Mouse (Mus musculus): Measurements from ENCODE around the gene Dzip1l.

The Dzip1l gene

GRCm38 (mm10) chr9:99646102-99646501 is 16.8 kb downstream of the Dzip1l start:
- DNase-seq (ENCODE audit: extremely low read depth, low read depth, low spot score): peak; percentile 96

- DNase-seq (ENCODE audit: extremely low read depth, low read depth, low spot score): no peak
Observed at GRCm38 (mm10) chr9:99660756-99661155, 31.5 kb downstream of the Dzip1l start.

GRCm38 (mm10) chr9:99661606-99662166 is 32.4 kb downstream of the Dzip1l start:
- no peak for DNase-seq (ENCODE audit: extremely low read depth, low read depth, low spot score)

GRCm38 (mm10) chr9:99662406-99662805 is 33.1 kb downstream of the Dzip1l start:
- no peak for DNase-seq (ENCODE audit: extremely low read depth, low read depth, low spot score)

GRCm38 (mm10) chr9:99662887-99663286 is 33.6 kb downstream of the Dzip1l start:
- no peak for DNase-seq (ENCODE audit: extremely low read depth, low read depth, low spot score)

GRCm38 (mm10) chr9:99667596-99667995 is 38.3 kb downstream of the Dzip1l start:
- no peak for DNase-seq (ENCODE audit: extremely low read depth, low read depth, low spot score)

- DNase-seq (ENCODE audit: extremely low read depth, low read depth, low spot score): no peak
Observed at GRCm38 (mm10) chr9:99671603-99672002, 42.3 kb downstream of the Dzip1l start.

- no peak for DNase-seq (ENCODE audit: extremely low read depth, low read depth, low spot score)
Observed at GRCm38 (mm10) chr9:99675714-99676113, 46.4 kb downstream of the Dzip1l start.

- DNase-seq (ENCODE audit: extremely low read depth, low read depth, low spot score): no peak
Observed at GRCm38 (mm10) chr9:99681980-99682570, 52.8 kb downstream of the Dzip1l start.

GRCm38 (mm10) chr9:99685061-99685521 is 55.8 kb downstream of the Dzip1l start:
- no peak for DNase-seq (ENCODE audit: extremely low read depth, low read depth, low spot score)

- no peak for DNase-seq (ENCODE audit: extremely low read depth, low read depth, low spot score)
Observed at GRCm38 (mm10) chr9:99685536-99686231, 56.4 kb downstream of the Dzip1l start.

- DNase-seq (ENCODE audit: extremely low read depth, low read depth, low spot score): no peak
Observed at GRCm38 (mm10) chr9:99689796-99690195, 60.5 kb downstream of the Dzip1l start.

- no peak for DNase-seq (ENCODE audit: extremely low read depth, low read depth, low spot score)
Observed at GRCm38 (mm10) chr9:99690386-99690785, 61.1 kb downstream of the Dzip1l start.

- DNase-seq (ENCODE audit: extremely low read depth, low read depth, low spot score): no peak
Observed at GRCm38 (mm10) chr9:99694961-99695360, 65.7 kb downstream of the Dzip1l start.

- no peak for DNase-seq (ENCODE audit: extremely low read depth, low read depth, low spot score)
Observed at GRCm38 (mm10) chr9:99699752-99700389, 70.6 kb downstream of the Dzip1l start.

GRCm38 (mm10) chr9:99701187-99701586 is 71.9 kb downstream of the Dzip1l start:
- DNase-seq (ENCODE audit: extremely low read depth, low read depth, low spot score): no peak

- DNase-seq (ENCODE audit: extremely low read depth, low read depth, low spot score): no peak
Observed at GRCm38 (mm10) chr9:99702215-99702614, 72.9 kb downstream of the Dzip1l start.

GRCm38 (mm10) chr9:99703711-99704110 is 74.4 kb downstream of the Dzip1l start:
- no peak for DNase-seq (ENCODE audit: extremely low read depth, low read depth, low spot score)

- no peak for DNase-seq (ENCODE audit: extremely low read depth, low read depth, low spot score)
Observed at GRCm38 (mm10) chr9:99706264-99706663, 77.0 kb downstream of the Dzip1l start.

GRCm38 (mm10) chr9:99707425-99708126 is 78.3 kb downstream of the Dzip1l start:
- DNase-seq (ENCODE audit: extremely low read depth, low read depth, low spot score): no peak

GRCm38 (mm10) chr9:99709588-99710248 is 80.4 kb downstream of the Dzip1l start:
- DNase-seq (ENCODE audit: extremely low read depth, low read depth, low spot score): no peak

Data from fat pad, adult 2 months (tissue).